In the genomic region with DNA sequence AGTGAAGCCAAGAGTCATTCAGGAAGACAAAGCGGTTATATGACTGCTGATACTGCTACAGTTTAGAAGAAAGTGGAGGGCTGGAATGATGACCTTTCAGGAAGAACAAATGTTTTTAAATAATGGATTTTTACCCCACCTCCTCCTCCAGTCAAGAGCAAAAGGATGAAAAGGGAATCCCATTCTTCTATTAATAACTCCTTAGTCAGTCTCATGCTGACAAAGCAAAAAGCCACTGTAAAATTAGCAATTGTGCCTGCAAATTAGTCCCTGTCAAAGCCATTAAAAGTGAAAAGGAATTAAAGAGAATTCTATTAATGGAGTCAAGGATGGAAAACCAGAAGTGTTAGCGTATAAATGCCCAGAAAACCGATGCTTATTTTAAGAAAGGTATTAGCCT, we compare ENCODE assay signal across 12 mouse cellular contexts.
"Had no signal": no experiment of that assay in that cellular context is flagged by ENCODE, and none has a peak within 500 bp of the region (broad histone marks: within the 10 kb centered on the region; RNA-seq: fewer than 3 reads in every experiment).

No protein-coding gene starts in this region.

- H3K4me2 ChIP-seq: limb, embryonic 15.5 days; liver, embryonic 12.5 days; lung, embryonic 15.5 days; midbrain, embryonic 12.5 days; neural tube, embryonic 15.5 days had no signal

- H3K4me1 ChIP-seq: limb, embryonic 15.5 days; liver, embryonic 12.5 days; lung, embryonic 15.5 days; midbrain, embryonic 12.5 days; neural tube, embryonic 15.5 days had no signal

- H3K4me3 ChIP-seq: left cerebral cortex, adult 2 months; limb, embryonic 15.5 days; liver, embryonic 12.5 days; lung, embryonic 15.5 days; midbrain, embryonic 12.5 days; myocyte; neural tube, embryonic 15.5 days had no signal

- H3K9ac ChIP-seq: limb, embryonic 15.5 days; liver, embryonic 12.5 days; lung, embryonic 15.5 days; midbrain, embryonic 12.5 days; neural tube, embryonic 15.5 days had no signal

- H3K36me3 ChIP-seq: limb, embryonic 15.5 days; liver, embryonic 12.5 days; lung, embryonic 15.5 days; midbrain, embryonic 12.5 days; neural tube, embryonic 15.5 days had no signal

- H3K27ac ChIP-seq: left cerebral cortex, adult 2 months; limb, embryonic 15.5 days; liver, embryonic 12.5 days; lung, embryonic 15.5 days; midbrain, embryonic 12.5 days; neural tube, embryonic 15.5 days; stomach, postnatal 0 days had no signal

- ATAC-seq: liver, embryonic 12.5 days had no signal

- H3K27me3 ChIP-seq: limb, embryonic 15.5 days; liver, embryonic 12.5 days; lung, embryonic 15.5 days; midbrain, embryonic 12.5 days; neural tube, embryonic 15.5 days had no signal

- DNase-seq: kidney, postnatal 14 days; lung, postnatal 14 days; thymus, adult 18-20 months; thymus, postnatal 14 days had no signal

- H3K9me3 ChIP-seq: limb, embryonic 15.5 days; liver, embryonic 12.5 days; lung, embryonic 15.5 days; midbrain, embryonic 12.5 days; neural tube, embryonic 15.5 days had no signal
